Mouse (Mus musculus) urinary bladder, postnatal 14 days (tissue): ENCODE measurements at regions not wholly inside any gene's neighbourhood (a gene's known extent, or its start where the extent isn't known, plus 50 kb on each side); places are given as distances from the start of the nearest gene placed in this dataset.

Experiments
- DNase-seq: peaks from one replicate; pipeline ENCODE4 v3.0.0; 2021; ENCODE audit warnings: low spot score

DNA sequence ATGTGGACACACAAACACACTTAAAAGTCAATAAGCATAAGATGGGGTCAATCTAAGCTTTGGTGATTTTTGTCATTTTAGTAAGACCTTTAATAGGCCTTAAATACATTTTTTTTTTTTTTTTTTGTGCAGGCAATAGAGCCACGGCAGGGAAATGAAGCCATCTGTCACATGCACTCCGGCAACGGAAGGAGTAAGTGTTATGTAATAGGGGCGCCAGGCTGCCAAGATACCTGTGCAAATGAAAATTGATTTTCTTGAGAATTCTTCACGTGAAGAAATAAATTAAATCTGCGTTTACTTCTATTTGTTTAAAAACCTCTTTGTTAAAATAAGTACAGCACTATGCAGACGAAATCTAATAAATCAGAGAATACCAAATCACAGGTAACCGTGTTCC, 54.6 kb upstream of the Card11 start:
- DNase-seq = no peak

DNA sequence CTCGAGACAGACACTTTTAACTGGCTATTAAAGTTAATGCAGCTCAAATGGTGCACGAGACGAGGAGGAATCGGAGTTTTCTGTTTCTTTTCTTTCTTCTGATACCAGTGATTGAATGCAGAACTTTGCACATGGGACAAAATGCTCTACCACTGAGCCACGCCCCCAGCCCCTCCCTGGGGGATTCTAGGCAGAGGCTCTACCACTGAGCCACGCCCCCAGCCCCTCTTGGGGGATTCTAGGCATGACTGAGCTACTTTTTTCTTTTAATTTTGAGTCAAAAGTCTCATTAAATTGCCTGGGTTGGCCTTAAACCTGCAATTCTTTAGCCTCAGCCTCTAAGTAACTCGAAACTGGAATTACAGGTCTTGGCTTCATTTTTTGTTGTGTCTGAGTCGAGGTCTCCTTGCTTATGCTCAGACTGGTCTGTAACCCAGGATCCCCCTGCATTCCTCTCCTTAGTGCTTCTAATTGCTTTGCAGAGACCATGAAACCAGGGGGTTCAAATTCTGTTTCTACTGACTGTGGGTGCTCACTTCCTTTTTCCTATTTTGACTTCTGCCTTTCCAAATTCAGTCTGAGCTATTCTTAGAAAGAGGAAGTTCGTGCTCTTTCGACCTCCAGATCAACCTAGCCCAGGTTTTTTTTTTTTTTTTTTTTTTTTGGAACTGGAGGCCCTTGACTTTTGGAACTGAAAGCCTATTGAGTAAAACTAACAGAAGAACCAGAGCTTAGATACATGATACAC, 55.4 kb upstream of the Card11 start:
- DNase-seq = no peak

DNA sequence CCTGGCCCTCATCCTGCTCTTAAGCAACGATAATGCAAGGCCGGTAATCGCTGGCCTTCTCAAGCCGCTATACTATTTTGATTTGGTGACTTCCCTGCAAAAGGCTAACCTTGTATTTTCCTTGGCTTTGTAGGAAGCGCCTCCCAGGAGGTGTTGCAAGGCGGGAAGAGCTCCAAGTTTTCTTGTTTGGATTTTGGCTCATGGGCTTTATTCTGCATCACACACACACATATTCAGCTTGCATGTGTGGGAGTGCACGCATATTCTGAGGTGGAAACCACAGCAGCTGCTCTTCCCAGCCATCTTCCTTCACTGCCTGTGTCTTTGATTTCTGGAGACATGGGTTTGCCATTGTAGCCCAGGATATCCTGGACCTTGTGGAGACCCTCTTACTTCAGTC, 57.8 kb upstream of the Card11 start:
- no peak for DNase-seq

DNA sequence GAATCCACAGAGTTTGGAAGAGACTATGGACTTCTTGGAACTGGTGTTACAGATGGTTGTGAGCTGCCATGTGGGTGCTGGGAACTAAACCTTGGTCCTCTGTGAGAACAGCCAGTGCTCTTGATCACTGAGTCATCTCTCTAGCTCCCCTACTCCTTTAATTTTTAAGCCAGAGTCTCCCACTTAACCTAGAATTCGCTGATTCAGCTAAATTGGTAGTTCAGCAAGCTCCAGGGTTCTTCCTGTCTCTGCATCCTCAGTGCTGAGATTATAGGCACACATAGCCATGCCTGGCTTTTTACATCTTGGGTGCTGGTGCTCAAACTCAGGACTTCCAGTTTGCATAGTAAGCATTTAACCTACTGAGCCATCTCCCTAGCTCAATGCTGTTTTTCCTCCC, 58.5 kb upstream of the Card11 start:
- DNase-seq = no peak

DNA sequence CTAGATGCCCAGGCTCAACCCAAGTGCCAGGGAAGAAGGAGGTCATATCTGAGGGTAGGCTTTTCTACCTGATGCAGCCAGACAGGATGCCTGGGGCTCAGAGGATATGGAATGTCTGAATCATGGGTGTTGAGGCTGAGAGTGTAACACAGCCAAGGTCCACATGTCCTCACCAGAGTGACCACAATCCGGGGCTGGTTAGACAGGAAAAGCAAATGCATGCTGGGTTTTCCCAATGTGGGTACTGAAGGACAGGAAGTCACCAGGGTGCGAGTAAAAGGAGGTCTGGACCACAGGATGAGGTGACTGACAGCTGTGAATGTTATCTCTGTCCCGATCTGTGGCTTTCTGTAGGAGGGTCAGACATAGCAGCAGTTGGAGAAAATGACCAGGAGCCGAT, 61.8 kb upstream of the Card11 start:
- no peak for DNase-seq

DNA sequence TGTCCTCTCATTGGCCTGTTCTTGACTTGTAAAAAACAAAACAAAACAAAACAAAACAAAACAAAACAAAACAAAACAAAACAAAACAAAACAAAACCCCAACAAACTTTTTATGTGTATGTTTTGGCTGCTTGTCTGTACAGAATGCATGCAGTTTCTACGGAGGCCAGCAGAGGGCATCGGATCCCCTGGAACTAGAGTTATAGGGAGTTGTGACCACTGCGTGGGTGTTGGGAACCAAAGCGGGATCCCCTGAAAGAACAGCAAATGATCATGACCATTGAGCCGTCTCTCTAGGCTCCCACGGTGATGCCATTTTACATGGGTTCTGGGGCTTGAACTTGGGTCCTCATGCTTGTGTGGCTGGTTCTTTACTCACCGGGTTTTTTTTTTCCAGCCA, 67.2 kb upstream of the Card11 start:
- peak; percentile 6 for DNase-seq

- DNase-seq = no peak
These were observed 74.1 kb upstream of the Card11 start for GRCm38 (mm10) chr5:141074457-141074856.

GRCm38 (mm10) chr5:141076158-141076557, 75.8 kb upstream of the Card11 start:
- DNase-seq = no peak

- DNase-seq = no peak
These were observed 76.6 kb upstream of the Card11 start for GRCm38 (mm10) chr5:141076942-141077341.

- no peak for DNase-seq
These were observed 80.5 kb upstream of the Card11 start for GRCm38 (mm10) chr5:141080896-141081295.

- no peak for DNase-seq
These were observed 83.8 kb upstream of the Card11 start for GRCm38 (mm10) chr5:141084056-141084730.

GRCm38 (mm10) chr5:141084746-141085145, 84.4 kb upstream of the Card11 start:
- DNase-seq = no peak

DNA sequence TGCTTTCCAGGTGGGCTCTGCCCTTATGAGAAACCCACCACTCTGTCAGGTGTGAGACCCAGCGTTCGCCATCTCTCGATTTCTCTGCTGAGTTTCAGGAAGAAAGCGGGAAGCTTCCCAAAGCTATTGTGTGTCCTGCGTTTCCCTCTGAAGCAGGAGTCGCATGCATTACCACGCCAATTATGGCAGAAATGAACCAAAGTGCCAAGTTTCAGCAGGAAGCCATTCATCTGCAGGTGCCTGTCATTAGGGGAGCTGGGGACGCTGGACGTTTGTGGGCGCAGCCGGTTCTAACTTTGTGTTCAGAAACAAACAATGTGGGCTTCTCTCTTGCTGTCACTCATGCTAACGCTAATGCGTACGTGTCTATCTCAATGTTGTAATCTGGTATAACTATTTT, 91.3 kb upstream of the Card11 start:
- no peak for DNase-seq

GRCm38 (mm10) chr5:141093641-141094040, 93.3 kb upstream of the Card11 start:
- peak; percentile 68 for DNase-seq

- no peak for DNase-seq
These were observed 97.5 kb upstream of the Card11 start for GRCm38 (mm10) chr5:141097878-141098277.

DNA sequence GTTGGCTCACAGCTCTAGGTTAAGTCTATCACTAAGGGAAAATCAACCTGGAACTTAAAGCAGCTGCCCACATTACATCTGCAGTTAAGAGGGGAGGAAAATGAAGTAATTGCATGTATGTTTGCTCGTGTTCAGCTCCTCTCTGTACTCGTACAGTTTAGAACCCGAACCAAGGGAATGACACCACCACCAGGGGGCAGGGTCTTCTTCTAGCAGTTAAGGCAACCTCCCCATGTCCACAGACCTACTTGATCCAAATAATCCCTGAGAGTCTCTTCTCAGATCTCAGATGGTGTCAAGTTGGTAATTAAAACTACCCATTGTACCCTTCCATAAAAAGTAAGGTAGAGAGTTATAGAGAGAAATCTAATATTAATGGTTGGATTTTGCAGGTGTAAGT, 111.3 kb upstream of the Card11 start:
- DNase-seq = no peak

DNA sequence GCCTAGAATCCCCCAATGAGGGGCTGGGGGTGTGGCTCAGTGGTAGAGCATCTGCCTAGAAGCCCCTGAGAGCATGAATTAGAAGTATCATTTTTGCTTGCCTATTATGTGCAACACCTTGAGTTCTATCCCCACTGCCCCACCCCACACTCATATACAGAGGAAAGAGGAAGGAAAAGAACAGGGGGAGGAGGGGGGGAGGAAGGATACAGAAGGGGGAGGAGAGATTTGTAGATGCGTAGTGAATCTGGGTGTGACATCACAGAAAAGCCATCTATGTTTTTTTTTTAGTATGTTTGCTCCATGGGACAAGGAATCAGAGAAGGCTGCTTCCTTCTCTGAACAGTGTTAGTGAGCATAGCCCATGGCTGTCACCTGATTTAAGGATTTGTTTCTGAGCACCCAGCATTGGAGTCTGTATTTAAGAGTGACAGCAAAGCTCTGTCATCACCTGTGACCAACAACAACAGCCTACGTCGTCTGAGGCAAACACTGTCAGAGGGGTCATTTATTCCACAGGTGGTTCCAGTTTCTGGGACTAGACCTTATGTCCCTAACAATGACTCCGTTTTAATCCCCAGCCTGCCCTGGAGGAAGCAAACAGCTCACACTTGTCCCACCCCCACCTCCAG, 115.0 kb upstream of the Card11 start:
- no peak for DNase-seq

DNA sequence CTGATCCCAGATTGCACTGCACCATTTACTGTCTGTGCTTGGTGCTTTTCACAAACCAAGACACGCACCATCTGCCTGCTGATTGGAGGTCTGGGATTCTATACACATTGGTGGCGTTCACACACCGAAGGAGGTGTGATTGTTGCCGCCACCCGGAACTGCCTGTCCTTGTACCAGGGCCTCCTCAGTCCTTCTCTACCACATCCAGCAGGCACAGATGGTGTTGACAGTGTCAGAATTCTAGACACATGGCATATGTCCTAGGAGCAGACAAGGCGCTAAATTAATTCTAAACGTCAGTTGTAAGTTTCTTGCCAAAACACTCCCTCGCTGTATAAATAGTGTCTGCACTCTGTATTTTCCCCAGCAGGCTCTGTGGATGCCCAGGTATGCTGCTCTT, 115.6 kb upstream of the Card11 start:
- no peak for DNase-seq

DNA sequence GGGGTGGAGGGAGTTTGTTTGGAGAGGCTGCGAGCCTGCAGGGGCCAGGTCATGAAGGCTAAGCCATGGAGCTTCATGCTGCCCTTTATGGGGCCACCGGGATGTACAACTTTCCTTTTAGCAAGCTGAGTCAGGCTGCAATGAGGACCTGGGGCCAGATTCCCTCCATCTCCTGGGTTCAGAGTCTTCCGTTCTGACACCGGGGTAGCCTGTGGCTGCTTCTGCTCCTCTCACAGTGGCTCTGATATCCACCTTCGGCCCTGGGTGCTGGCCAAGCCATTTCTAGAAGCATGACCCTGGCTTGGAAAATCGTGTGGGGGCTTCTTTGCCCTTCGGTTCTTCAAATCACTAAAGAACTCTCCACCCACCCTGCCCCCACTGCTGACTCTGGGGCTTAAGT, 115.4 kb upstream of the Sdk1 start:
- DNase-seq = peak; percentile 1

- peak; percentile 0 for DNase-seq
These were observed 114.8 kb upstream of the Sdk1 start for GRCm38 (mm10) chr5:141126536-141126935.

- DNase-seq = no peak
These were observed 110.3 kb upstream of the Sdk1 start for GRCm38 (mm10) chr5:141131036-141131435.

- peak; percentile 8 for DNase-seq
These were observed 109.4 kb upstream of the Sdk1 start for GRCm38 (mm10) chr5:141131906-141132305.

DNA sequence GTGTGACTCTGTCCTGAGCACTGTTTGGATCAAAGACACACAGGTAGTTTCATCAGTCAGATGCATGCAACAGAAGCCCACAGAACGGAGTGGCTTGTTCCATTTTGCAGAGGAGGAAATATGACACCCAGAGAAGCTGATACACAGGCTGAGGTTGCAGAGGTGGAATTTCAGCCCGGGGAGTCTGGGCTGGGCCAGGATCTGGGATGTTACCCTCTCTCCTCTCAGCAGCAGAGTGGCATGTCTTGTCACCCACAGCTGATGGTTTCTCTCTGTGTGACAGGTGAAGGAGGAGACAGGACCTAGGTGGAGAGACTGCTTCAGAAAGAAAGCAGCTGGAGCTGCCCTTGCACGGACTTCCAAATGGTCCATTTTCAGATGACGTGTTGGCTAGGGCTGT, 105.1 kb upstream of the Sdk1 start:
- DNase-seq = no peak
